In genomic region chr17:85690323-85690968, GRCm38 (mm10) we compare ENCODE assay signal across 15 mouse cellular contexts. TPM values are rescaled to one million over a fixed set of nuclear protein-coding genes. Genes with fewer than 3 reads are reported as not detected.
DNase-seq lines count a peak whose midpoint lies in the region; ATAC-seq lines count a peak whose summit lies in the region.
"Had no signal": no experiment of that assay in that cellular context is flagged by ENCODE, and none has a peak within 500 bp of the region (broad histone marks: within the 10 kb centered on the region; RNA-seq: fewer than 3 reads in every experiment).

No protein-coding gene starts in this region.

- ATAC-seq in midbrain, embryonic 14.5 days (ENCODE audit: low FRiP score, low TSS enrichment): no peak
- no peak for ATAC-seq in midbrain, embryonic 13.5 days
- no peak for ATAC-seq in limb, embryonic 12.5 days (ENCODE audit: insufficient number of reproducible peaks, insufficient read depth, low FRiP score, low TSS enrichment, low read depth)
- ATAC-seq in inflammation-experienced regulatory T-cells, adult 6 months: no peak

- no peak overlapping the region for H3K4me2 ChIP-seq in midbrain, embryonic 14.5 days (ENCODE audit: low read length)
- H3K4me2 ChIP-seq in midbrain, embryonic 13.5 days (replicated peaks): no peak overlapping the region
- peak overlapping the region; percentile 72 for H3K4me2 ChIP-seq in limb, embryonic 12.5 days
- H3K4me2 ChIP-seq: liver, embryonic 11.5 days; neural tube, embryonic 13.5 days had no signal

- H3K27me3 ChIP-seq in midbrain, embryonic 14.5 days (ENCODE audit: control insufficient read depth, insufficient read depth, low read length): peaks cover 97% of the 10 kb centered on the region
- H3K27me3 ChIP-seq in midbrain, embryonic 13.5 days: peaks cover 99% of the 10 kb centered on the region
- H3K27me3 ChIP-seq in limb, embryonic 12.5 days: peaks cover 91% of the 10 kb centered on the region

- H3K9me3 ChIP-seq in midbrain, embryonic 14.5 days (ENCODE audit: control insufficient read depth, low read length): no peaks in the 10 kb centered on the region
- no peaks in the 10 kb centered on the region for H3K9me3 ChIP-seq in midbrain, embryonic 13.5 days
- H3K9me3 ChIP-seq in limb, embryonic 12.5 days: peaks cover 5% of the 10 kb centered on the region; the same call in 1 of the 2 replicates
- H3K9me3 ChIP-seq: heart, embryonic 10.5 days had no signal

- H3K4me3 ChIP-seq in midbrain, embryonic 14.5 days (replicated peaks; ENCODE audit: low read depth, low read length): no peak overlapping the region
- H3K4me3 ChIP-seq in midbrain, embryonic 13.5 days (replicated peaks): no peak overlapping the region
- H3K4me3 ChIP-seq in limb, embryonic 12.5 days (replicated peaks): no peak overlapping the region
- H3K4me3 ChIP-seq: heart, embryonic 10.5 days; neural tube, embryonic 13.5 days had no signal

- H3K36me3 ChIP-seq in midbrain, embryonic 14.5 days (ENCODE audit: control insufficient read depth, insufficient read depth, low read length): no peaks in the 10 kb centered on the region
- no peaks in the 10 kb centered on the region for H3K36me3 ChIP-seq in midbrain, embryonic 13.5 days
- no peaks in the 10 kb centered on the region for H3K36me3 ChIP-seq in limb, embryonic 12.5 days
- H3K36me3 ChIP-seq: heart, embryonic 10.5 days; neural tube, embryonic 13.5 days had no signal

- peaks cover 5% of the 10 kb centered on the region; the same call in 1 of the 2 replicates for H3K4me1 ChIP-seq in midbrain, embryonic 14.5 days (ENCODE audit: control insufficient read depth, insufficient read depth, low read length)
- peaks cover 24% of the 10 kb centered on the region for H3K4me1 ChIP-seq in midbrain, embryonic 13.5 days (replicated peaks)
- peaks cover 51% of the 10 kb centered on the region for H3K4me1 ChIP-seq in limb, embryonic 12.5 days (replicated peaks)

- DNase-seq in heart, postnatal 10 days: peak; percentile 3 to 15
- no peak for DNase-seq in heart, adult 9 months (ENCODE audit: low spot score in 2 of 2)
- DNase-seq in midbrain, embryonic 14.5 days: peak; percentile 10
- no peak for DNase-seq in testis, postnatal 14 days (ENCODE audit: low spot score)
- DNase-seq in urinary bladder, adult 18-20 months (ENCODE audit: low spot score in 2 of 2): no peak
- DNase-seq: cerebellum, adult 8-10 months; kidney, postnatal 25 days had no signal

- H3K27ac ChIP-seq in midbrain, embryonic 14.5 days (replicated peaks; ENCODE audit: low read depth, low read length): no peak overlapping the region
- H3K27ac ChIP-seq in midbrain, embryonic 13.5 days: no peak overlapping the region
- H3K27ac ChIP-seq in limb, embryonic 12.5 days: 0 out of 2 replicates have a peak overlapping the region, but pooled peaks have one; percentile 17
- H3K27ac ChIP-seq: heart, embryonic 10.5 days; neural tube, embryonic 13.5 days had no signal

- intact Hi-C loops in heart, postnatal 10 days (cut with DNase I): no loop called here

- 3% methylated on average over 6 of the region's 6 CpGs for WGBS in midbrain, embryonic 14.5 days
- 1% methylated on average over 6 of the region's 6 CpGs for WGBS in midbrain, embryonic 13.5 days
- 4% methylated on average over 6 of the region's 6 CpGs for WGBS in limb, embryonic 12.5 days

- H3K9ac ChIP-seq in midbrain, embryonic 14.5 days (replicated peaks; ENCODE audit: low read length): no peak overlapping the region
- no peak overlapping the region for H3K9ac ChIP-seq in midbrain, embryonic 13.5 days (replicated peaks)
- 0 out of 2 replicates have a peak overlapping the region, but pooled peaks have one; percentile 31 for H3K9ac ChIP-seq in limb, embryonic 12.5 days (replicated peaks)
- H3K9ac ChIP-seq: neural tube, embryonic 13.5 days had no signal

RNA-seq across cellular contexts. Expression of gene Six2, which starts 2.4 kb away (rescaled TPM):
- under 1 TPM; 0.40 to 0.48 TPM for total RNA-seq in heart, postnatal 10 days (2021)
- polyA plus RNA-seq in midbrain, embryonic 14.5 days (2014; fragmentation: Nextera tagmentation; extraction: Ambion mirVana): 0.42 and 0.57 TPM in 2 replicates
- 0.30 and 0.31 TPM in 2 replicates for polyA plus RNA-seq in midbrain, embryonic 13.5 days (2015; fragmentation: Nextera tagmentation; extraction: Ambion mirVana)
- polyA plus RNA-seq in limb, embryonic 12.5 days (2016; fragmentation: Nextera tagmentation; extraction: Ambion mirVana): 11.0 and 12.3 TPM in 2 replicates
- polyA plus RNA-seq in inflammation-experienced regulatory T-cells, adult 6 months (2017; shearing (Covaris generic)): not detected
- total RNA-seq: hematopoietic stem cell, adult 5-6 weeks had no signal
- polyA plus RNA-seq: C2C12; neural tube, embryonic 13.5 days had no signal

Comparison
In these comparisons a context has a peak if more than half of its experiments do, and no peak if none do; other contexts are left out.
1. DNase-seq: peak in heart, postnatal 10 days (2 of 2) and midbrain, embryonic 14.5 days (single experiment); none in heart, adult 9 months (0 of 2), testis, postnatal 14 days (single experiment) and urinary bladder, adult 18-20 months (0 of 2).